Mouse (Mus musculus) embryonic facial prominence, embryonic 13.5 days (tissue): ENCODE results near the gene Teddm2. TPM values are rescaled to one million over a fixed set of nuclear protein-coding genes. Genes with fewer than 3 reads are reported as not detected.

ENCODE experiments used
- ATAC-seq: fragments of 200-750 bp; cut with Nextera tagmentation; 2 replicates; pipeline ENCODE4 v1.8.0; 2017; ENCODE audit warnings: low read depth; ENCODE audit not compliant: insufficient number of reproducible peaks, insufficient read depth, low FRiP score, low TSS enrichment
- H3K27ac ChIP-seq: fragments of 300-500 bp; sonication (generic); 2 replicates; pipeline ENCODE4 v1.5.1; 2015; ENCODE audit warnings: moderate library complexity, mild to moderate bottlenecking, inconsistent platforms
- H3K27me3 ChIP-seq: fragments of 300-500 bp; sonication (generic); 2 replicates; pipeline ENCODE4 v1.6.1; 2015; ENCODE audit warnings: mild to moderate bottlenecking, inconsistent platforms
- H3K36me3 ChIP-seq: fragments of 300-500 bp; sonication (generic); 2 replicates; pipeline ENCODE4 v1.6.1; 2015; ENCODE audit warnings: mild to moderate bottlenecking, inconsistent platforms
- H3K4me1 ChIP-seq: fragments of 300-500 bp; sonication (generic); 2 replicates; pipeline ENCODE4 v1.6.1; 2015; ENCODE audit warnings: inconsistent platforms
- H3K4me2 ChIP-seq: fragments of 300-500 bp; sonication (generic); 2 replicates; pipeline ENCODE4 v1.6.1; 2015; ENCODE audit warnings: moderate library complexity, mild to moderate bottlenecking, inconsistent platforms
- H3K4me3 ChIP-seq: fragments of 300-500 bp; sonication (generic); 2 replicates; pipeline ENCODE4 v1.5.1; 2015; ENCODE audit warnings: mild to moderate bottlenecking, inconsistent platforms
- H3K9ac ChIP-seq: fragments of 300-500 bp; sonication (generic); 2 replicates; pipeline ENCODE4 v1.6.1; 2015; ENCODE audit warnings: mild to moderate bottlenecking, inconsistent platforms
- H3K9me3 ChIP-seq: fragments of 300-500 bp; sonication (generic); 2 replicates; pipeline ENCODE4 v1.6.1; 2016; ENCODE audit warnings: inconsistent platforms
- WGBS: fragments of 180-500 bp; shearing (Covaris S2); methylation state at CpG from one replicate; pipeline ENCODE4 v1.1.7; 2015; ENCODE audit warnings: mixed read lengths; 5-methylcytosine and 5-hydroxymethylcytosine counted together
- polyA plus RNA-seq: library from polyadenylated mRNA; unstranded; fragments of >200 nt; fragmentation: Nextera tagmentation; extraction: Ambion mirVana; gene quantifications from 2 replicates; pipeline ENCODE4 v1.2.1, GENCODE M21; 2015

The Teddm2 gene
- polyA plus RNA-seq, 1 experiment from 2014 or later: 1.3 TPM

- no peak overlapping the region for H3K27ac ChIP-seq
- 88% methylated on average over 3 of the region's 3 CpGs for WGBS
- H3K9me3 ChIP-seq: no peaks in the 10 kb centered on the region
- no peaks in the 10 kb centered on the region for H3K4me1 ChIP-seq
- no peaks in the 10 kb centered on the region for H3K27me3 ChIP-seq
- no peak overlapping the region for H3K4me3 ChIP-seq
- ATAC-seq: no peak
- no peak overlapping the region for H3K9ac ChIP-seq
- no peak overlapping the region for H3K4me2 ChIP-seq
- no peaks in the 10 kb centered on the region for H3K36me3 ChIP-seq
These were observed 21.6 kb upstream of the Teddm2 start for GRCm38 (mm10) chr1:153921642-153922041.

GRCm38 (mm10) chr1:153918521-153919206, 18.6 kb upstream of the Teddm2 start:
- Histone ChIP-seq H3K4me1 (0 out of 2 replicates have a peak, but pooled peaks cover 6% of the 10 kb centered on the region), H3K9me3 (no peaks in the 10 kb centered on the region), H3K36me3 (no peaks in the 10 kb centered on the region), H3K9ac (no peak overlapping the region), H3K4me3 (no peak overlapping the region), H3K27me3 (no peaks in the 10 kb centered on the region), H3K4me2 (no peak overlapping the region), H3K27ac (no peak overlapping the region)
- ATAC-seq: 0 out of 2 replicates have a peak, but pooled peaks have one; percentile 32
- 76% methylated on average over 3 of the region's 3 CpGs for WGBS

DNA sequence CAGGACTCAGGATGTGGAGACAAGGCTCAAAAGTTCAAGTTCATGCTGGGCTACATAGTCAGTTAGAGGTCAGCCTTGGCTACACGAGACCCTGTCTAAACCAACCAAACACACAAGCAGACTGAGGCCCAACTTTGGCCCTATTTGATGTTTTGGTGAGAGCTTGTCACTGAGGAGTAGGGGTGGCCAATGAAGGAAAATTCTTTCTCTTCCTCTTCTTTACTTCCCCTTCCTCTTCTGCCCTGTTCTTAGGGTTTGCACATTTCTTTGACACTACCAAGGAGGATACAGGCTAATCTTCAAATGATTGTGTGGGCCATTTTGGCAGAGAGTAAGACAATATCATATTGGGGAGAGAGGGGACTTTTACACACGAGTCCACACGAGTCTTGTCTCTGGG, 13.8 kb upstream of the Teddm2 start:
- Histone ChIP-seq H3K4me3 (no peak overlapping the region), H3K4me2 (no peak overlapping the region)

DNA sequence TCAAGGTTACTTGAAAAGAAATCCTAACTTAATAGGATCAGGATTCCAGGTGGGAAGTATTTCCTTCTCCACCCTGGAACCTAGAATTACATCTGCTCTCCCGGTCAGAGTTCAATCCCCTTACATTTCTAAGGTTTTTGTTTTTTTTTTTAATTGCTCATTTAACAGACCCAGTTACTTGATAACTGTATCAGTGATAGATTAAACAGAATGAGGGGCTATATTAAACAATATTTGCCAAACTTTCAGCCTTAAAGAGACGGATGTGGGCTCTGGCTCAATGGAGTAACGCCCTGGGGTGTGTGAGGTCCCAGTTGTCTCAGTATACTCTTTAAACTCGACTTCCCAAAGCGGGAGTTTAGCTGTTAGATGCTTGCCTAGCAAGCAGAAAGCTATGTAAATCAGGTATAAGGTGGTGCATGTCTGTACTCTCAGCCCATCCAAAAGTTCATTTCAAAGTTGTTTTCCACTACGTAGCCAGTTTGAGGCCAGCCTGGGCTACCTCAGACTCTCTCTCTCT, 11.3 kb upstream of the Teddm2 start:
- no peak for ATAC-seq
- no peak overlapping the region for H3K4me3 ChIP-seq
- no peaks in the 10 kb centered on the region for H3K9me3 ChIP-seq
- H3K4me1 ChIP-seq: peaks cover 17% of the 10 kb centered on the region
- H3K27me3 ChIP-seq: no peaks in the 10 kb centered on the region
- no peak overlapping the region for H3K27ac ChIP-seq
- H3K36me3 ChIP-seq: peaks cover 42% of the 10 kb centered on the region
- H3K4me2 ChIP-seq: no peak overlapping the region
- 83% methylated on average over 6 of the region's 6 CpGs for WGBS
- no peak overlapping the region for H3K9ac ChIP-seq

More for the DNA sequence above, 13.8 kb upstream of the Teddm2 start:
- Histone ChIP-seq H3K9me3 (no peaks in the 10 kb centered on the region), H3K27ac (no peak overlapping the region), H3K4me1 (peaks cover 15% of the 10 kb centered on the region), H3K36me3 (peaks cover 17% of the 10 kb centered on the region), H3K9ac (no peak overlapping the region), H3K27me3 (no peaks in the 10 kb centered on the region)
- no peak for ATAC-seq
- 80% methylated on average over 3 of the region's 3 CpGs for WGBS

GRCm38 (mm10) chr1:153910423-153910822, 10.4 kb upstream of the Teddm2 start:
- ATAC-seq: no peak
- Histone ChIP-seq H3K9ac (no peak overlapping the region), H3K27ac (no peak overlapping the region), H3K4me1 (peaks cover 11% of the 10 kb centered on the region), H3K4me3 (no peak overlapping the region), H3K27me3 (no peaks in the 10 kb centered on the region), H3K9me3 (no peaks in the 10 kb centered on the region), H3K4me2 (no peak overlapping the region), H3K36me3 (peaks cover 51% of the 10 kb centered on the region)
- 85% methylated on average over 5 of the region's 5 CpGs for WGBS

- no peak for ATAC-seq
- H3K36me3 ChIP-seq: peaks cover 56% of the 10 kb centered on the region
- no peak overlapping the region for H3K4me2 ChIP-seq
- 83% methylated on average over 9 of the region's 9 CpGs for WGBS
- no peak overlapping the region for H3K9ac ChIP-seq
- no peaks in the 10 kb centered on the region for H3K27me3 ChIP-seq
- no peak overlapping the region for H3K4me3 ChIP-seq
- no peaks in the 10 kb centered on the region for H3K9me3 ChIP-seq
- H3K4me1 ChIP-seq: peaks cover 11% of the 10 kb centered on the region
- H3K27ac ChIP-seq: peak overlapping the region; percentile 57
These were observed 9.9 kb upstream of the Teddm2 start for GRCm38 (mm10) chr1:153909963-153910291.

GRCm38 (mm10) chr1:153909213-153909962, 9.4 kb upstream of the Teddm2 start:
- 80% methylated on average over 10 of the region's 10 CpGs for WGBS
- H3K4me2 ChIP-seq: no peak overlapping the region
- peak overlapping the region; percentile 57 for H3K27ac ChIP-seq
- no peaks in the 10 kb centered on the region for H3K27me3 ChIP-seq
- peaks cover 11% of the 10 kb centered on the region for H3K4me1 ChIP-seq
- no peak overlapping the region for H3K9ac ChIP-seq
- no peaks in the 10 kb centered on the region for H3K9me3 ChIP-seq
- ATAC-seq: no peak
- H3K36me3 ChIP-seq: peaks cover 61% of the 10 kb centered on the region
- H3K4me3 ChIP-seq: no peak overlapping the region

DNA sequence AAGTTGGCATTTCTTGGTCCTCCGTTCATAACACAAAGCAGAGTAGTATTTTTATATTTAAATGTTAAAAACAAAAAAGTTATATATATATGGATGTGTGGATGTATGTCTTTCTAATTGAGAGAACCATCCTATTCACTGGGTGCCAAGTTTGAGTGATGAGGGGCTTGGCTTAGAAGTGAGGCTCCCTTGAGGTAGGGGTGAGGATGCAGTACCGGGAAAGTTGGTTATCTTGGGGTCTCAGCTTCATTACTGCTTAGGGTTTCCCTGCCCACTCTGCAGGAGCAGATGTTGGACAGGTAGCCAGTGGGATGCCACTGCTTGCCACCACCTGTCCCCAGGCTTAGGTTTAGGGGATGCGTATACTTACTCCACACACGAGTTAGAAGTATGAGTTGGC, 8.7 kb upstream of the Teddm2 start:
- H3K36me3 ChIP-seq: peaks cover 68% of the 10 kb centered on the region

GRCm38 (mm10) chr1:153908208-153908607, 8.2 kb upstream of the Teddm2 start:
- Histone ChIP-seq H3K36me3 (peaks cover 73% of the 10 kb centered on the region), H3K4me1 (peaks cover 11% of the 10 kb centered on the region), H3K4me2 (no peak overlapping the region), H3K4me3 (no peak overlapping the region), H3K9ac (no peak overlapping the region), H3K27ac (no peak overlapping the region), H3K27me3 (no peaks in the 10 kb centered on the region), H3K9me3 (no peaks in the 10 kb centered on the region)
- 87% methylated on average over 6 of the region's 6 CpGs for WGBS
- ATAC-seq: no peak

More for the DNA sequence above, 8.7 kb upstream of the Teddm2 start:
- H3K4me2 ChIP-seq: no peak overlapping the region
- no peak overlapping the region for H3K27ac ChIP-seq
- no peak overlapping the region for H3K9ac ChIP-seq
- ATAC-seq: no peak
- no peaks in the 10 kb centered on the region for H3K27me3 ChIP-seq
- no peak overlapping the region for H3K4me3 ChIP-seq
- H3K9me3 ChIP-seq: no peaks in the 10 kb centered on the region
- H3K4me1 ChIP-seq: peaks cover 11% of the 10 kb centered on the region
- 87% methylated on average over 4 of the region's 4 CpGs for WGBS

GRCm38 (mm10) chr1:153905884-153906283, 5.9 kb upstream of the Teddm2 start:
- Histone ChIP-seq H3K27me3 (no peaks in the 10 kb centered on the region), H3K4me2 (no peak overlapping the region), H3K9ac (no peak overlapping the region), H3K4me3 (no peak overlapping the region), H3K27ac (no peak overlapping the region), H3K4me1 (peaks cover 30% of the 10 kb centered on the region), H3K36me3 (peaks cover 75% of the 10 kb centered on the region), H3K9me3 (no peaks in the 10 kb centered on the region)
- WGBS: 89% methylated on average over 3 of the region's 3 CpGs
- no peak for ATAC-seq

DNA sequence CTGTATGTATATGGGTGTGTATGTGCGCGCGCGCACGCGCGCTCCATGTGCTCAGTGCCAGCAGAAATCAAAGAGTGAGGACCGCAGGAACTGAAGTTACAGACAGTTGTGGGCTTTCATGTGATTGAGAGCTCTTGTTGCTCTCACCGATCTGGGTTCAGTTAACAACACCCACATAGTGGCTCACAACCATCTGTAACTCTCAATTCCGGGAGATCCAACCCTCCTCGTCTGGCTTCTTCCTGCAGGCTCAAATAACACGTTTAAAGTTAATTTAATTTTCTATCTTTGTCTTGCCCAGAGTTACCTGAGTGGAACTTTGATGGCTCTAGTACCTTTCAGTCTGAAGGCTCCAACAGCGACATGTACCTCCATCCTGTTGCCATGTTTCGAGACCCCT, 4.2 kb upstream of the Teddm2 start:
- Histone ChIP-seq H3K9ac (no peak overlapping the region), H3K9me3 (no peaks in the 10 kb centered on the region), H3K27ac (no peak overlapping the region), H3K27me3 (no peaks in the 10 kb centered on the region), H3K36me3 (peaks cover 64% of the 10 kb centered on the region), H3K4me3 (no peak overlapping the region), H3K4me1 (peaks cover 21% of the 10 kb centered on the region), H3K4me2 (no peak overlapping the region)
- 82% methylated on average over 14 of the region's 14 CpGs for WGBS
- ATAC-seq: no peak

DNA sequence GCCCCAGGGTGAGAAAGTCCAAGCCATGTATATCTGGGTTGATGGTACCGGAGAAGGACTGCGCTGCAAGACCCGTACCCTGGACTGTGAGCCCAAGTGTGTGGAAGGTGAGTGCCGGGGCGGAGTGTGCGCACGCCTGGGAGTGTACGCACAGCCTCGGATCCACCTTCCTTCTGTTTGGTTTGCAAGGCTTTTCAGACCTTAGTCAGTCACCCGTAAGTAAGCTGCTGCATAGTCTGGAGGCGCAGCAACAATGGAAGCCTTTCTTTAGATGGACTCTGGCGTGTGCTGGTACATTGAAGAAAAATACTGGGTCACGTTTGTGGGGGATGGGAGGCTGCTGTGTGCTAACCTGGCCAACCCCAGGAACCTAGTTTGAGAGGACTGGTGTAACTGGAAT, 3.0 kb upstream of the Teddm2 start:
- 78% methylated on average over 13 of the region's 13 CpGs for WGBS
- Histone ChIP-seq H3K4me2 (no peak overlapping the region), H3K27ac (no peak overlapping the region), H3K9me3 (no peaks in the 10 kb centered on the region), H3K27me3 (no peaks in the 10 kb centered on the region), H3K4me3 (no peak overlapping the region), H3K36me3 (peaks cover 54% of the 10 kb centered on the region), H3K9ac (no peak overlapping the region), H3K4me1 (peaks cover 27% of the 10 kb centered on the region)
- ATAC-seq: no peak
